Mouse (Mus musculus) liver, embryonic 12.5 days (tissue): ENCODE measurements around the gene Kcnh4. TPM values are rescaled to one million over a fixed set of nuclear protein-coding genes. Genes with fewer than 3 reads are reported as not detected.
A peak's percentile ranks its signal among the peaks of the same experiment; 100 is the strongest.

Experiments used
- ATAC-seq: fragments of 200-750 bp; cut with Nextera tagmentation; 2 replicates; pipeline ENCODE4 v1.8.0; 2017; ENCODE audit warnings: moderate number of reproducible peaks, mild to moderate bottlenecking, moderate library complexity
- H3K27ac ChIP-seq: fragments of 300-500 bp; sonication (generic); 2 replicates; pipeline ENCODE4 v1.5.1; 2016; ENCODE audit warnings: mild to moderate bottlenecking
- H3K27me3 ChIP-seq: fragments of 300-500 bp; sonication (generic); replicated peaks from 2 replicates; pipeline ENCODE4 v1.6.1; 2016; ENCODE audit warnings: mild to moderate bottlenecking, moderate library complexity
- H3K36me3 ChIP-seq: fragments of 300-500 bp; sonication (generic); 2 replicates; pipeline ENCODE4 v1.6.1; 2016; ENCODE audit warnings: mild to moderate bottlenecking, moderate library complexity
- H3K4me1 ChIP-seq: fragments of 300-500 bp; sonication (generic); 2 replicates; pipeline ENCODE4 v1.6.1; 2016
- H3K4me2 ChIP-seq: fragments of 300-500 bp; sonication (generic); 2 replicates; pipeline ENCODE4 v1.6.1; 2016; ENCODE audit warnings: mild to moderate bottlenecking, moderate library complexity
- H3K4me3 ChIP-seq: fragments of 300-500 bp; sonication (generic); 2 replicates; pipeline ENCODE4 v1.5.1; 2016; ENCODE audit warnings: mild to moderate bottlenecking, moderate library complexity
- H3K9ac ChIP-seq: fragments of 300-500 bp; sonication (generic); 2 replicates; pipeline ENCODE4 v1.6.1; 2016; ENCODE audit warnings: mild to moderate bottlenecking, moderate library complexity
- H3K9me3 ChIP-seq: fragments of 300-500 bp; sonication (generic); replicated peaks from 2 replicates; pipeline ENCODE4 v1.6.1; 2016; ENCODE audit warnings: mild to moderate bottlenecking, moderate library complexity
- WGBS: fragments of 180-500 bp; shearing (Covaris S2); methylation state at CpG from one replicate; pipeline ENCODE4 v1.1.7; 2016; ENCODE audit not compliant: insufficient replicate concordance; 5-methylcytosine and 5-hydroxymethylcytosine counted together
- polyA plus RNA-seq: library from polyadenylated mRNA; unstranded; fragments of >200 nt; fragmentation: Nextera tagmentation; extraction: Ambion mirVana; gene quantifications from 2 replicates; pipeline ENCODE4 v1.2.1, GENCODE M21; 2016

The Kcnh4 gene
- polyA plus RNA-seq, 1 experiment from 2014 or later: not detected

DNA sequence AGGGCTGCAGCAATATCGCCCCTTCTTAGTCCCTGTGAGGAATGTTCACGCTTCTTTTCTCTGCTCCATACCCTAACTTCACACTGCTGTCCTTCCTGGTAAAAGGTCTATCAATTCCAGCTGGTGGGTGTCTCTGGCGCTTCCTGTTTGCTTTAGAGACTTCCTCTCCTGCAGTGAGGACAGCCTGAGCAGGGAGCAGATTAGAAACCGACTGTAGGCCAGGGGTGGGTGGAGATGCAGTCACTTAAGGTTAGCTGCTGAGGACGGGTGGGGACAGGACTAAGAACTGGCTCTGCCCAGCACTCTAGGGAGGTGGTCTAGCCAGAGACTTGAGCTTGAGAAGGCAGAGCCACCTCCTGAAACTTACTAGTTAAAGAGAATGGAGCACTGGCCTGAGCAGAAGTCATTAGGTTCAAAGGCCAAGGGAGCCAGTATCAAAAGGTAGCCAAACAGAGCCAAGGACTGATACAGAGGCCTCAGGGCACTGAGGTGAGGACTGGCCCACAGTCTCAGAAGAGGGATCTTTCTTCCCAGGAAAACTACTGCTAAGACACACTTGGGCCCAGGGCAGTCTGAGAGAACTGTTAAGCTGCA lies 34.7 kb downstream of the Kcnh4 start:
- no peaks in the 10 kb centered on the region for H3K9me3 ChIP-seq
- peaks cover 83% of the 10 kb centered on the region for H3K4me1 ChIP-seq
- H3K27ac ChIP-seq: peak overlapping the region; percentile 78
- peak overlapping the region; percentile 22; the same call in 1 of the 2 replicates for H3K4me2 ChIP-seq
- H3K9ac ChIP-seq: no peak overlapping the region; the same call in 1 of the 2 replicates
- ATAC-seq: peak; percentile 52; the same call in 1 of the 2 replicates
- H3K27me3 ChIP-seq: no peaks in the 10 kb centered on the region
- H3K36me3 ChIP-seq: peaks cover 62% of the 10 kb centered on the region
- 21% methylated on average over 5 of the region's 5 CpGs for WGBS
- no peak overlapping the region for H3K4me3 ChIP-seq

DNA sequence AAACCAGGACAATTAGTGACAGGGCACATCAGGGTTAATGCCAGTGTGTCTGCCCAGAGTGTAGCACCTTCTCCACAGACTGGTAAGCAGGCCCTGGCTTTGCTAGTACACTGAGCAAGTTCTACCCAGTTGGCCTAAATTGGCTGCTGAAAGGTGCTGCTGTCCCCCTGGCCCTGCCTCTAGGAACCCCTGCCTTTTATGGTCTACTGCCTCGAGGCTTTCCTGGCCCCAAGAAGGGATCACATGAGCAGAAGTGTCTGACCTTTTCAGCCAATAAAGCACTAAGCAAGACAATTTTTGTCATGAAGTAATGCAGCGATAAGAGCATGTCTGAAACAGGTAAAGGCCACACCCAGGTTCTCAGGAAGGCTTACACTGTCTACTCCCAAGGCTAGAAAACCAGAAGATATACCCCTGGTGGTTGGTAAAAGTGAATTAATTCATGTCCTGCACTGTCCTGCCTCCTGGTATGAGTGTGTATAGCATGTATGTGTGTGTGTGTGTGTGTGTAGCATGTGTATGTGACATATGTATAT lies 37.2 kb downstream of the Kcnh4 start:
- Histone ChIP-seq H3K9ac (peak overlapping the region; percentile 24; the same call in 1 of the 2 replicates), H3K4me1 (peaks cover 74% of the 10 kb centered on the region), H3K36me3 (peaks cover 63% of the 10 kb centered on the region), H3K4me3 (no peak overlapping the region), H3K9me3 (no peaks in the 10 kb centered on the region), H3K27ac (peak overlapping the region; percentile 74), H3K4me2 (peak overlapping the region; percentile 42), H3K27me3 (no peaks in the 10 kb centered on the region)
- WGBS: 33% methylated on average over 2 of the region's 2 CpGs
- peak; percentile 22; the same call in 1 of the 2 replicates for ATAC-seq

GRCm38 (mm10) chr11:100721776-100722492 lies 37.8 kb downstream of the Kcnh4 start:
- H3K4me3 ChIP-seq: no peak overlapping the region
- 23% methylated on average over 8 of the region's 8 CpGs for WGBS
- no peaks in the 10 kb centered on the region for H3K27me3 ChIP-seq
- peak overlapping the region; percentile 42 for H3K4me2 ChIP-seq
- peak overlapping the region; percentile 74 for H3K27ac ChIP-seq
- peak; percentile 75 for ATAC-seq
- H3K36me3 ChIP-seq: peaks cover 65% of the 10 kb centered on the region
- peaks cover 68% of the 10 kb centered on the region for H3K4me1 ChIP-seq
- no peaks in the 10 kb centered on the region for H3K9me3 ChIP-seq
- H3K9ac ChIP-seq: peak overlapping the region; percentile 25

DNA sequence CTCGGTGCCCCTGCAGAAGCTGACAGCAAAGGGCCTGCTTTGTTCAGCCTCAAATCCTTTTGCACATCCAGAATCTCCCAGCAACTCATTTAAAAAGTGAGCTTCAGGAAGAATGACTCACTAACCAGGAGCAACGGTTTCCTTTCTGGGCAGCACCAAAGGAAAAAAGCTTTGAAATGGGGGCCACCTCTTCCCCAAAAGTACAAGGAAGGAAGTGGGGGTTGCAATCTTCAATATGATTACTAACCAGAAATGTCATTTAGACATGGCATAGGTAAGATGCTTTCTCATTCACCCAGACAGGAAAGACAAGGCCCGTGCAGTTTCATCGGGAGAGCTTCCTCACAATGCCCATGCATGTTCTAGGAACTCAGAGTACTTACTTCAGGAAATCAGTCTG lies 38.5 kb downstream of the Kcnh4 start:
- peaks cover 67% of the 10 kb centered on the region for H3K4me1 ChIP-seq
- peak overlapping the region; percentile 30; the same call in 1 of the 2 replicates for H3K9ac ChIP-seq
- H3K4me2 ChIP-seq: 0 out of 2 replicates have a peak overlapping the region, but pooled peaks have one; percentile 42
- 29% methylated on average over 4 of the region's 4 CpGs for WGBS
- H3K4me3 ChIP-seq: no peak overlapping the region
- H3K36me3 ChIP-seq: peaks cover 71% of the 10 kb centered on the region
- H3K9me3 ChIP-seq: no peaks in the 10 kb centered on the region
- peak overlapping the region; percentile 74 for H3K27ac ChIP-seq
- ATAC-seq: no peak
- H3K27me3 ChIP-seq: no peaks in the 10 kb centered on the region

DNA sequence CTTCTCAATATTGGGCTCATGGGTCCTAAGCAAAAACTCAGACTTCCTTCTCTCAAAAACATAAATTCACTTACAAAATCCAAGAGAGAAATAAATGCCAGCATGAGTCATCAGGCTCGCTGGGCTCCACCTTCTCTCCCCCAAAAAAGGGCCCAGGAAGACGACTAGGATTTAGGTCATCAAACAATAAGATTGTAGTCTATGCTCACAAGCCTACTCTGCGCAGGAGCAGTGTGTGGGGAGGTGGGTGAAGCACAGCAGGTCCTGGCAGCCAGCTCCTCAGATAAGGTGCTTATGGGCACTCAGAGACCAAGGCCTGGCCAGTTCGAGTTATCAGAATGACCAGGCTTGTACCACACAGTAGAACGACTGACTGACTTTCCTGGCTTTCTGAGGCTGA lies 39.4 kb downstream of the Kcnh4 start:
- Histone ChIP-seq H3K4me3 (no peak overlapping the region), H3K27me3 (no peaks in the 10 kb centered on the region), H3K4me1 (peaks cover 58% of the 10 kb centered on the region), H3K4me2 (0 out of 2 replicates have a peak overlapping the region, but pooled peaks have one; percentile 42), H3K9me3 (no peaks in the 10 kb centered on the region), H3K9ac (no peak overlapping the region), H3K27ac (peak overlapping the region; percentile 74), H3K36me3 (peaks cover 79% of the 10 kb centered on the region)
- 37% methylated on average over 5 of the region's 5 CpGs for WGBS
- no peak for ATAC-seq

GRCm38 (mm10) chr11:100719893-100720292 lies 39.8 kb downstream of the Kcnh4 start:
- no peak overlapping the region for H3K4me2 ChIP-seq
- no peak overlapping the region for H3K4me3 ChIP-seq
- H3K9me3 ChIP-seq: no peaks in the 10 kb centered on the region
- no peak overlapping the region for H3K9ac ChIP-seq
- H3K4me1 ChIP-seq: peaks cover 56% of the 10 kb centered on the region
- H3K27ac ChIP-seq: peak overlapping the region; percentile 16; the same call in 1 of the 2 replicates
- H3K36me3 ChIP-seq: peaks cover 79% of the 10 kb centered on the region
- ATAC-seq: no peak
- WGBS: 79% methylated on average over 11 of the region's 11 CpGs
- no peaks in the 10 kb centered on the region for H3K27me3 ChIP-seq

DNA sequence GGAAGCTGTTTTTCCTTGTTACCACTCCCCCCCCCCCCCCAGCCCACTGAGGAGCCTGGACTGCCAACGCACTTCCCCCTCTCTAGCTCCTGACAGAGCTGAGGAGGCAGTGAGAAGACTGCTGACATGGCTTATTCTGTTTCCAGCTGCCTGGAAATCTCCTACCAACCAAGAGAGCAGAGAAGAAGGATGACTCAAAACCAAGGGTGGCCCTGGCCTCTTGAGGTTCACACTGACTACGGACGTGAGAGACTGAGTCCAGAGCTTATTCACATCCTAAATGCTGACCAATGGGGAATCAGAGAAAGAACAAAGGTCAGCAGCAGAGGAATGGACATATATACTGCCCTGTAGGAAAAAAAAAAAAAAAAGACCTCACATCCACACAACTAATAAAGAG lies 40.4 kb downstream of the Kcnh4 start:
- Histone ChIP-seq H3K4me1 (peaks cover 56% of the 10 kb centered on the region), H3K27me3 (no peaks in the 10 kb centered on the region), H3K27ac (no peak overlapping the region), H3K4me3 (no peak overlapping the region), H3K9ac (no peak overlapping the region), H3K4me2 (no peak overlapping the region), H3K36me3 (peaks cover 77% of the 10 kb centered on the region), H3K9me3 (no peaks in the 10 kb centered on the region)
- ATAC-seq: no peak
- WGBS: 77% methylated on average over 3 of the region's 3 CpGs

DNA sequence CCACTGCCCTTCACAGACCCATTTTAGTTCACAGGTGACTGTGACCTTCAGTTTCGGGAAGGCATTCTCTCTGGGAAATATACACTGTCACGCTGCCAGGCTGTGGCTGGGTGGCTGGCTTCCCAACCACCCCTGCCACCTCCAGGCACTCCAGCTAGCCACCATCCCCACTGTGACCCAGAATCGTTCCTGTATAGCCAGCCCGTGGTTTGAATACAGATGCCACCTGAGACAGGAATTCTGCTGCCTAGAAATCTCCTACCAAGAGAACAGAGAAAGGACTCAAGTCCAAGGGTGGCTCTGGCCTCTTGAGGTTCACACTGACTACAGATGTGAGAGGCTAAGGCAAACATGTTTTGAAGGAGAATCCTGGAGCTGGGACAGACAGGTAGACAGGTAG lies 40.9 kb downstream of the Kcnh4 start:
- peaks cover 76% of the 10 kb centered on the region for H3K36me3 ChIP-seq
- no peaks in the 10 kb centered on the region for H3K27me3 ChIP-seq
- 86% methylated on average over 4 of the region's 4 CpGs for WGBS
- H3K9ac ChIP-seq: no peak overlapping the region
- no peaks in the 10 kb centered on the region for H3K9me3 ChIP-seq
- no peak for ATAC-seq
- H3K4me3 ChIP-seq: no peak overlapping the region
- H3K4me2 ChIP-seq: no peak overlapping the region
- H3K27ac ChIP-seq: no peak overlapping the region
- H3K4me1 ChIP-seq: peaks cover 58% of the 10 kb centered on the region

DNA sequence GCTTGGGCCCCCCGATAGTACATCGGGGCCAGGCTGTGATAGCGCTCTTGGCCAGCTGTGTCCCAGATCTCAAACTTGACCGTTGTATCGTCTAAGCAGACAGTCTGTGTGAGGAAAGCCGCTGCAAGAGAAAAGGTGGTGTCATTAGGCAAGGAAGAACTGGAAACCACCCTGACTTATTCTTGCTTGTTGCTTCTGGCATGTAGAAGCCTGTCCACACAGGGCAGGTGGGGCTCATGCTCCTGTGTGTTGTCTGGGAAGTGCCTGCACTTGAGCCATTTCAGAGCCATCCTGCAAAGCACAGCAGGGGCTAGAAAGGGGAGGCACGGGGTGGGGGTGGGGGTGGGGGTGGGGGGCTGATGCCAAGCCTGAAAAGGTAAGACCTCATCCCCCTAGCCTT lies 41.3 kb downstream of the Kcnh4 start:
- Histone ChIP-seq H3K27ac (no peak overlapping the region), H3K4me1 (peaks cover 59% of the 10 kb centered on the region), H3K4me2 (no peak overlapping the region), H3K4me3 (no peak overlapping the region), H3K9me3 (no peaks in the 10 kb centered on the region), H3K36me3 (peaks cover 73% of the 10 kb centered on the region), H3K9ac (no peak overlapping the region), H3K27me3 (no peaks in the 10 kb centered on the region)
- 89% methylated on average over 7 of the region's 7 CpGs for WGBS
- no peak for ATAC-seq

- H3K4me2 ChIP-seq: no peak overlapping the region
- no peak for ATAC-seq
- H3K9me3 ChIP-seq: no peaks in the 10 kb centered on the region
- H3K9ac ChIP-seq: no peak overlapping the region
- H3K36me3 ChIP-seq: peaks cover 64% of the 10 kb centered on the region
- no peak overlapping the region for H3K27ac ChIP-seq
- H3K4me3 ChIP-seq: no peak overlapping the region
- no peaks in the 10 kb centered on the region for H3K27me3 ChIP-seq
- peaks cover 59% of the 10 kb centered on the region for H3K4me1 ChIP-seq
- 74% methylated on average over 3 of the region's 3 CpGs for WGBS
Observed at GRCm38 (mm10) chr11:100716649-100717048, 43.1 kb downstream of the Kcnh4 start.

GRCm38 (mm10) chr11:100714948-100715347 lies 44.8 kb downstream of the Kcnh4 start:
- 88% methylated on average over 6 of the region's 6 CpGs for WGBS
- H3K27ac ChIP-seq: no peak overlapping the region
- H3K4me3 ChIP-seq: no peak overlapping the region
- peaks cover 65% of the 10 kb centered on the region for H3K36me3 ChIP-seq
- peak overlapping the region; percentile 98 for H3K4me2 ChIP-seq
- H3K9me3 ChIP-seq: no peaks in the 10 kb centered on the region
- no peak for ATAC-seq
- H3K4me1 ChIP-seq: peaks cover 53% of the 10 kb centered on the region
- no peaks in the 10 kb centered on the region for H3K27me3 ChIP-seq
- no peak overlapping the region for H3K9ac ChIP-seq

- H3K9me3 ChIP-seq: no peaks in the 10 kb centered on the region
- WGBS: 29% methylated on average over 6 of the region's 6 CpGs
- H3K4me2 ChIP-seq: peak overlapping the region; percentile 98
- peaks cover 49% of the 10 kb centered on the region for H3K4me1 ChIP-seq
- peaks cover 65% of the 10 kb centered on the region for H3K36me3 ChIP-seq
- H3K27me3 ChIP-seq: no peaks in the 10 kb centered on the region
- peak overlapping the region; percentile 53 for H3K4me3 ChIP-seq
- H3K9ac ChIP-seq: peak overlapping the region; percentile 66
- peak overlapping the region; percentile 87 for H3K27ac ChIP-seq
- ATAC-seq: peak; percentile 59
Observed at GRCm38 (mm10) chr11:100714534-100714915, 45.2 kb downstream of the Kcnh4 start.
